Mouse (Mus musculus) embryo, embryonic 9.5 days (tissue): ENCODE results near the gene Nabp1.
"Not testable (repeated sequence)": the region's sequence is repeated elsewhere in the genome, so short reads cannot be mapped to it uniquely, and the experiment has no call there.

Source experiments
- DNase-seq: peaks from one replicate; pipeline ENCODE4 v3.0.0-alpha.2; 2017; ENCODE audit errors: extremely low spot score

Nabp1 gene

DNA sequence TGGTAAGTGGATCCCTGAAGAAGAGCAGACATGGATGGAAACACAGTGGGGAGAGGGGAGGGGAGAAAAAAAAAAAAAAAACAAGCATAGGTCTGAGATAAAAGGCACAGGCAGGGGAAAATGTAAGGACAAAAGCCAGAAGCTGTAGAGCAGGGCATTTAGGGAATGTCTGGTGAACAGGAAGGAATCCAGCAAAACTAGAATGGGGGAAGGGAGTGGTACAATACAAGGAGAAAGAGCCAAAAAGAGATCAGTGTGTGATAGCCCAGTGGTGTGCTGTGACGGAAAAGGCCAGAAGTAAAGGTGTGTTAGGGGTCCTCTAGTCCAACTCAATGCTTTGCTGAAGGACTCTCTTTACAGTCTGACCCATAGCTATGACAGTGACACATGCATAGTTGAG is 8.1 kb upstream of the Nabp1 start:
- DNase-seq: no peak

DNA sequence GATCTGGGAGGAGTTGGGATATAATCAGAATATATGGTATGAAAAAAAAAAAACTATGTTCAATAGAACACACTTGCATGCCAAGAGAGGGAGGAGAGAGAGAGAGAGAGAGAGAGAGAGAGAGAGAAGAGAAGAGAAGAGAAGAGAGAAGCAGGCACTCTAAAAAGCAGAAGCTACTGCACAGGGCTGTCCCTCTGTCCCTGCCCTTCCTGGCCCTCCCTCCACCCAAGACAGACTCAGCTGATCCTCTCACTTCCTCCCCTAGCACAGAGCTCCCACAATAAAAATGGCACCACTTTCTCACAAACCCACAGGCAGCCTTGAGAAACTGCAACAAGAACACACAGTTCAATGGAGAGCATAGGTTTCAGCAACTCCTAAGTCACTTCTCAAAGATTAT is 2.2 kb upstream of the Nabp1 start:
- no peak for DNase-seq

DNA sequence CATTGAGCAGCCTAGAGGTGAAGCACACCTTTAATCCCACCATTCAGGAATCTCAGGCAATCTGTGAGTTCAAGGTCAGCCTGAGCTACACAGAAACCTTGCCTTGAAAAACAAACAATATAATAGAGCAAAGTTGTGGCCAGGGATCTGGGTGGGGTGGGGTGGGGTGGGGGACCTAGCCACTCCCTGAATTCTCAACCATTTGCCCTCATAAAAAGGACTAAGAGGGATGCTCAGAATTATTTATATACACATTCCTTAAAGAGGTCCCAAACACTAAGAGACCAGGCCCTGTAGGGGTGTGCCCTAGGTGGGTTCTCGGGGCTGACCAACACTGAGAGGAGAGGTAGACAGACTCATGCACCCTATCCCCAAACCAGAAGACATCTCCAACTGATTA is 1.5 kb upstream of the Nabp1 start:
- DNase-seq: no peak

DNA sequence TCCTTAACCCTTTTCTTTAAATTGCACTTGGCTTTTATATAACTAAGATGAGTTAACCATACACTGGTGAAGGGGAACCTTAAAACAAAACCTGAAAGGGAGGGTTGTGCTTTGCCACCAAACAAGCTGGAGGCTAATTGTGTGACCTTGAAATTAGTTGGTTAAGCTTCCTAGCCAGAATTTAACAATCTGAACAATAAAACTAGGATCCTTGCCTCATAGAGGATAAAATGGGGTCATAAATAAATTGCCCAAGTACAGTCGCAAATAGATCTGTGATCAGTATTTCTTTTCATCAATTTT is 753 bp upstream of the Nabp1 start:
- DNase-seq: no peak

DNA sequence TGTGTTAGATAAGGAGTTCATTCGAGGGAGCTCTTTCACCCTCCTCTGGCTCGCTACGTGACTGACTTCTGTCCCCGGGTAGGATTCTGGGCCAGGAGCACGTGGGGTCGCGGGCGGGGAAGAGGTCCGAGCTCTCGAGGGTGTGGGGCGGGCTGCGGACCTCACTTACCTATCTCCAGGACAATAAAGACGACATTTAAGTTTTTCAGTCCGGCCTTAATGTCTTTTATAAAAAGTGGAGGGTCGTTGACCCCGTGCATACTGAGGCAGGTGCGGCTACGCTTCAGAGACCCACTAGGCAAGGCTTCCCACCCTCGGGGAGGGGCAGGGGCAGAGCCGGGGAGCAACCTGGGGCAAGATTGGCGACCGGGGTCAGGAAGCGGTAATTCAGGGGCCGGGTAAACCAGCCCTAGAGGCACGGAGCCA is 556 bp downstream of the Nabp1 start:
- no peak for DNase-seq

DNA sequence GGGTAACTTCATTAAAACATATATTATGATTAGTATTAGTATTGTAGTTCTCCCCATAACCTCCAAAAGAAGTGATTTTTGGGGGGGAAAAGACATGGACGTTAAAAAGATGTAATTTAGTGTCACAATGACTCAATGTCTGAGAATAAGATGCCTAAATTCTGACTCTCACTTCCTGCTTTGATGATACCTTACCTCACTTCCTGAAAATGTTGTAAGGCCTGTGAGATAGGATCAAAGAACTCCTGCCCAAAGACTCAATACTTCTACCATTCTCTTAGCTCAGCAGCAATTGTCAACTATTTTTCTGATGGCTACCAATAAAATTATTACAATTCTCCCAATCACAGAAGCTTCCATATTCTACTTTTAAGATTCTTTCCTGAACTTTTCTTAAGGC is 1.8 kb downstream of the Nabp1 start:
- DNase-seq: no peak

DNA sequence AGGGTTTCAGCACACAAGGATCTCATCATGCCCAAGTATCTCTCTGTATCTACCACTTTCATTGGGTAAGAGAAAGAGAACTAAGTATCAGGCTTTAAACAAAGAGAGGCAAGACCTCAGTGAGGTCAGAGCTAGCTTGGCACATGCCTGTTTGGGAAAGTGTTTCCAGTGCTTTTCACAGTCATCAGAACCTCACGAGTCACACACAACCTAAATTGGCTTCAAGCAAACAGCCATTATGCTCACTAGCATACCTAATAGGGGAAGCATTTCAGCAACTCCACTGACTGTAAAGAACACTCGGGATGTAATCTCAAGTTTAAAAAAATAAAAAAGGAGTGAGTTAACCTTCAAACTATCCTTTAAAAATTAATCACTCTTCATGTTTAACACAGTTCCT is 10.1 kb downstream of the Nabp1 start:
- no peak for DNase-seq

DNA sequence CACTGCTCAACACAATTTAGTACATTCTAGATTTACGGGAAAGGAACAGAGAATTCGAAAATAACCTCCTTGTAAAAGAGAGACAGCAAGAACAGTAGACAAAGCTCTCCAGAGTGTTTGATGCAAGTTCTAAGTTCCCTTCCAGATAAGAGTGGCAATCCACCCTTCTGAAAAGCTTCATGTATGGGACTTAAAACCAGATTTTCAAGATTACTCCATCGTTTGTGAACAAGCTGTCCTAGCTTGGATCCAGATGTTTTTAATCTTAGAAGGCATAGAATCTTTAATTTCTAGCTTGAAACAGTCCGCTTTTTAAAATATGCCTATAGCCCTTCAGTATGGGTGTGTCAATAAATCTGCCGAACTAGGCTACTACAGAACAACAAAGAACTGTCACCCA is 11.0 kb downstream of the Nabp1 start:
- no peak for DNase-seq

DNA sequence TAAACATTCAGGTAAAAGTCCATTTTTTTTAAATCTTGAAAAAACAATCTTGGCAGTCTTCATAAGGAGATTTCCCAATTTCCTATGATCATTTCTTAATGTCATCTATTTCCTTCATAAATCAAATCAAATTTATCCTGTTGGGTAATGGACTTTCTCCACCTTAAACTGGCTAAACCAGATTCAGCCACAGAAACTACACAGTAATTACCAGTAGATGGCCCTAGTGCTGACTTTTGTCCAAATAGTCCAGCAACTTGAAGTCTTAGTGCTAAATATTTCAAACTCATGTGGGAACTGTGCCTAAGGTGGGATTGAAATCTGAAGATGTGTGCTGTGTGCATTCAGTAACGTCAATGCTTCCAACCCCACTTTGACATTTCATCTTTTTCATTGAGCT is 11.8 kb downstream of the Nabp1 start:
- no peak for DNase-seq

DNA sequence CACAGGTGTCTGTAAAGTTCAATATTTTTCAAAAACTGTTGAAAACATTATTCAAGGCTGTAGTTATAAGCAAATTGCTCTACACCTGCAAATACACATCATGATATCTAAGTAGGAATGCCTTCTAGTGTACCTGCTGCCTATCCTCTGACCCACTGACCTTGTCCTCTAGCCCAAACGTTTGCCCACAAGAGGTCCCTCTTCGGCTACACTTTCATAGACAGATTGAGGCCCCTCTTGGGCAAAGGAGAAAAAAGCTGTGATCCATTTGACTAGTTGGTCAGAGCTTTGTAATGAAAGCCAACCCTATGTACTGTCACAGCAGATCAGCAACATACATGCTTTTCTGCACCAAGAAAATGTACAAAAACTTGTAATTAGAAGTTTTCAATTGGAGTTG is 12.9 kb downstream of the Nabp1 start:
- DNase-seq: no peak

DNA sequence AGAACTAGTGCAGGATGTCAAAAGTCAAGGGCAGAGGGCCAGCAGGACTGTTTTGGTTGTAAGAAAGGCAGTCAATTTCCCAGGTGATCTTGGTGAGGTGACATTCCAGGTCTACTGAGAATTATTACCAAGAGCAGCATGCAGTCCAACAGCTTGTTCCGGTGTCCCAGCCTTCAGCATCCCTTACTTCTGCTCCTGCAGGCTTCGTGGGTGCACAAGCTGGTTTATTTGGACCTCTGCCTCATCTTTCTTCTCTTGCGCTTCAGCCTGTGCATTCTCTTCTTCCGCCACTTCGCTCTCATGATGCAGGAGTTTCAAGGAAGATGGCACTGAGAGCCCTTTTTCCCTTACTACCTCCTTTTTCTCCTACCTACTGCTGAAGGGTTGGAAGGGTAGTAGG is 15.2 kb downstream of the Nabp1 start:
- DNase-seq: no peak

DNA sequence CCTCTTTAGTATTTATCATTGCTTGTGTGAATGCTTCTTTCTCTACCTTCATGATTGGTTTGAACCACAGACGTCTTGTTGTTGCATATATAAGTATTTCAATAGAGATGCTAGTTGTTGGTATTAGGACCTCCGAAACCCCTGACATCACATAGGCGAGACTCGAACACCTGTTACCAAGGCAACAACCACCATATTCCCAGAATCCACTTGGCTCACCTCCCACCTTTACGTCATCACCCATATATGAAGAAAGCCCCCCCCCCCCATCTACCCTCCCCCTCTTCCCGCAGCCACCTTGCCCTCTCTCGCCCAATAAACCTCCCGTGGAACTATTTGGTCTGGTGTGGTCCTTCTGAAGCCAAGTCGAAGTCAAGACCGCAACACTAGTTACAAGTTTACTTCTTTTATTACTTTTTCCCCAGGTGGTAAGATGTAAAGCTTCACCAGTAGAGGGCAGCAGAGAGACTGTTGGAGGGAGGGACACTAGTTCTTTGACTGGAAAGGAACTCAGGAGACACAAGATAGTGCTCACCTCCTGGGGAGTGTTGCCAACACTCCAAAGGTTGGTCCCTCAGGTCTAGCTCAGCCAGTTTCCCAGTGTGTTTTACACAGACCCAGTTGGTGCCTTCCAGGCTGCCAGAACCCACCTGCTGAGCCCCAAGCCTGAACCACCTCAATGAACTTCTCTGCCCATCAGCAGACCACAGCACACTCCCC is 19.3 kb downstream of the Nabp1 start:
- peak; percentile 62 for DNase-seq

DNA sequence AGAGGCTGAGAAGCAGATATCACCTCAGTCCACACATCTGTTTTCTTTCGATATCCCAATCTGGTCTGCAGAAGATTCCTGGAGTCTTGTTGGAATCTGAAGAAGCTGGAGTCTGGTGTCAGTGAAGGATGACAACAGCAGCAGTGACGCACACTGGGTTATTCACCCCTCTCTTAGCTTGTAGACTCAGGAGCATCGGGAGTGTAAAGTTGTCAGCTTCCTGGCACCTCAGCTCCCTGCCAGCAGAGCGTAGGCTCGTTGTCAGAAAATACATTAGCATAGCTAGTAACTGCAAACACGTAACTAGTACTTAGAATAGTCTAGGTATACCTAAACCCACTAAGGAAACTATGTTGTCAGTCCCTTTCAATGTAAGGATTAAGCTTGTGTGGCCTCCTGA is 20.1 kb downstream of the Nabp1 start:
- no peak for DNase-seq

DNA sequence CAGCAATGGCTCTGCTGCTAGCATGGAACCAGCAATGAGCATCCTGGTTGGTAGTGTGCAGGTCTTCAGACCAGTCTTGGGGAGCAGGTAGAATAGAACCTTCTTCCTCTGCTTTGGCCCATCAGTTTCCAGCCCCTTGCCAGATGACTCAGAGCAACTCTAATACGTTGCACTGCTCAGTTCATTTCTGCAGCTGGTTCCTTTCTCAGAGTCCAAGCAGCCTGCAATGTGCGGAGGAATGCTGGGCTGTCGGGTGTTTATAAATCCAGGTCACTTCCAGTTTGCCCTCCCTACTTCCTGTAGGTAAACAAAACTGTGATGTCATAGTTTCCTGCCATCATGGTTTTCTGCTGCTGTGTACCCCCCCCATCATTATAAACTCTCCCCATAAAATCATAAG is 21.0 kb downstream of the Nabp1 start:
- DNase-seq: no peak

DNA sequence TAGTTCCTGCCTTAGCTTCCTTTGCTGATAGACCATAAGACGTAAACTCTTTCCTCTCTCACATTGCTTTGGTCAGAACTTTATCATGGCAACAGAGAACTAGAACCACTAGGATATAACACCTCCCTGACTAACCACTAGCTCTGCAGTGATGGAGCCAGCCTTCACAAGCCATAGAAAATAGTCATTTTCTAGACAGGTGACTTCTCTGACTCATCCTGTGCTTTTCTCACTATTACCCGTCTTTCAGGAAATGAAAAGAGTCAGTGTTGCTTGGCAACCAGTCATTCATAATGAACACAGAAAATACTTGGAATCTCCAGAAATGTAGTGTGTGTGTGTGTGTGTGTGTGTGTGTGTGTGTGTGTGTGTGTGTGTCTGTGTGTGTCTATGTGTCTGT is 29.4 kb downstream of the Nabp1 start:
- no peak for DNase-seq

DNA sequence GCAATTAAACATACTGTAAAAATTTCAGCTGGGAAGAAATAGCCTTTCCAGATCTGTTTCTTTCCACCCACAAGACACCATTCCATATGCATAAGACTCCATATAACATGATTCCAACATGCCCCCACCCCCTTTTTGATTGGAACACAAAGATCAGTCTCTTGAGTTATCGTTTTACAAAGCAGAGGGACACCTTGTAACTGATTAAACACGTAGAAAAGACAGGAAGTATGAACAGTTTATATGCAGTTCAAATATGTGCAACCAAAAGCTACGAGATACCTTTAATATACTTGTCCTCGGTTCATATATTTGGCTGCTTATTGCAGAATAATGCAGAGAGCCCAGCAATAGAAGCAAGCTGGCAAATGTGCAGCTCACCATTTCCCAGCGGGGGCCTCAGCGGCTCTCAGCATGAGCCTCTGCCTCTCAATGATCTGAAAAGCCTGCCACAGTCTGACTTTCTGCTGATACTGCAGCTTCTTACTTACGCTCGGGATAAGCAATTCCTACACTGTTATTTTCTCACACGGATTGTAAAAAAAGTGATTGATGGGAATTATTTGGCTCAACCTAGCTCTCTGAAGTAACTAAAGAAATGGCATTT is 32.3 kb downstream of the Nabp1 start:
- no peak for DNase-seq

DNA sequence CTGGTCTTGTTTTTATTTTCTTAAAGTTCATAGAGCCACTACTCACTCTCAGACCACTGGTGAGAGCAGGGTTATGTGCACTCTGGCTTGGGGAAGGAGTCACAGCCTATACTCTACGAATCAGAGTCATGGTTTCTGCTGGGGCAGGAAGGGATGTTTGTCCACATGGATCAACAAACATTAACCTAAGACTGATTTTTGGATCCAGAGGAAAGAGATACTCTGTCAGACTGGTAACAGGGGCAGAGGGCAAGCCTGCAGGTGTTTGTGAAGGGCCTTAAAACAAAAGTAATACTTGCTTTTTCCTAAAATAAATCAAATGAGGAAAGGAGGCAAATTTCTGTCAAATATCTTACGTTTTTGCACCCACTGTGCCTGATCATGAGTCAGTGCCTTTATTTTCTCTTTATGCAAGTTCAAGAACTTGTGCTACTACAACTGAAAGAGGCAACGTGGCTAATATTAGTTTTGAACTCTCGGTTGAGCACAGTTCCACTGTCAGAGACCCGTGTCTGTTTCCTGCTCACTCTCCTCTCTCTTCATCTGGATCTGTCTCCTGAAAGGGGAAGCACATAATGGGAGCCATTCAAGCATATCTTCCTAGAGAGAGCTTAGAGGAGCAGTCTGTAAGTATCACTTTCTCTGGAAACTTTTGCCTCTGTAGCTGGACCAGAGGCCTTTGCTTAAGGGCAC is 32.9 kb downstream of the Nabp1 start:
- DNase-seq: no peak

DNA sequence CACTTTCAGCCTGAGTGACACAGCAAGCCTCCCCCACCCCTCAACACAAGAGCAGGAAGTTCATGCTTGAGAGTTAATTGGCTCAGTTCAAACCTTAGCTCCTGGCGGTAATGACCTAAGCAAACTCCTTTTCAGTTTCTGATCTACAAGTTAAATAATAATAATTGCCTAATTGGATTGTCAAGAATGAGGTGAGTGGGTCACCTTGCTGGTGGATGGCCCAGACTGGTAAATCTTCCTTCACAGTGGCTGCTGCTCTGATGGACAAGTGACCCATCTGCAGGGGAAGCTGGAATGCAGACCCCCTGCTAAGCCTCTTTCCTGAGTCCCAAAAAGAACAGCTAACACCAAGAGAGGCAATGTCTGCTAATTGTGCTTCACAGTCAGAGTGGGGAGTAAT is 48.5 kb downstream of the Nabp1 start:
- no peak for DNase-seq

DNA sequence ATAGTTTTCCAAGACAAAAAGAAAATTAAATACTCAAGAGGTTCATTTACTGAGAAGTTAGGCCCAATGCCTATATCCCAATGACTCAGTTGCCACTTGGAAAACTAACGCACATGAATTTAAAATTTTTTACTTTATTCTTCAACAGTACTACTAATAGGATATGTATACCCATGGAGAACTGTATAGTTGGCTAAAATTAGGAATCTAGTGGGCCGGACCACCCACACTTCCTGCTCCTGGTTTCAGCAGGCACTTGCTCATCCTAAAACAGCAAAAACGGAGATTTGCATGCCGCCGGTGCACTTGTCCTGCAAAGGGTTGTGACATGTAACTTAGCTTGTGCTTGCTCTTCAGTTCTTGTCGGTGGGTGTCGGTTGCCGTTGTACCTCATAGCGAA is 51.9 kb downstream of the Nabp1 start:
- no peak for DNase-seq

DNA sequence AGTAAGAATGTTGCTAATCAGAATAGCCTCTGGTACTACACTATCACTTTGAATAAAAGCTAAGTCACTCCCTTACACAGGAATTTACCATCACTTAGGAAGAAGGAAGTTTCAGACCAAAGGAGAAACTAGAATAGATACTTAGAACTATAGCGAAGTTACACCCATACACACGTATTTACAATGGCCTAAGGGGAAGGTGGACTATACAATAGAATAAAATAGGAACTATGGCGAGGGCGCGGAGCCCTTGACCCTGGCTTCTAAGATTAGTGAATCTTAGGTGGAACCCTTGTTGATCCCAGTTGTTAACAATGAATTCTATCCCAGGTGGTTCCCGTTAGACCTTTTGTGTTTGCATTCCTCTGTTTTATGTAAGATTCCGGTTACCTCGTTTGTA is 57.2 kb downstream of the Nabp1 start:
- not testable (repeated sequence) for DNase-seq

DNA sequence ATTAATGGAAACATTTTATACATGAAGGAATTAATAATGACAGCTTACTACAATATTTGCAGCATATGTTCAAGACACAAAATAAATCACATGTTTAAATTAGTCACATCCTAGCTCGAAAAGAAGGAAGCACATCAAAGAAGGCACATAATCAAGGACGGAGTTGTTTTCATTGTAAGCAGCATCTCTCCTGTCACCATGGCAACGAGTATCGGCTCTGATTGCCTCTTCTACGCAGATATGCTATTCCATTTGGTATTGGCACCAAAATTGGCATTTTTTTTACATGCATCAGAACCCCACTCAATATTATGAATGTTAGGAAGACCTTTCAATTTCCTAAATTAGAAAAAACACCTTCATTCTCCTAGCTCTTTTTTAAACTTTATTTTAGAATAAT is 59.5 kb downstream of the Nabp1 start:
- DNase-seq: no peak
